Mouse (Mus musculus): ENCODE measurements around the gene Hint1. TPM values are rescaled to one million over a fixed set of nuclear protein-coding genes. Genes with fewer than 3 reads are reported as not detected.

Gene Hint1
- total and polyA plus RNA-seq, 3 experiments: 854 to 1,228 (median 1,034) TPM

DNA sequence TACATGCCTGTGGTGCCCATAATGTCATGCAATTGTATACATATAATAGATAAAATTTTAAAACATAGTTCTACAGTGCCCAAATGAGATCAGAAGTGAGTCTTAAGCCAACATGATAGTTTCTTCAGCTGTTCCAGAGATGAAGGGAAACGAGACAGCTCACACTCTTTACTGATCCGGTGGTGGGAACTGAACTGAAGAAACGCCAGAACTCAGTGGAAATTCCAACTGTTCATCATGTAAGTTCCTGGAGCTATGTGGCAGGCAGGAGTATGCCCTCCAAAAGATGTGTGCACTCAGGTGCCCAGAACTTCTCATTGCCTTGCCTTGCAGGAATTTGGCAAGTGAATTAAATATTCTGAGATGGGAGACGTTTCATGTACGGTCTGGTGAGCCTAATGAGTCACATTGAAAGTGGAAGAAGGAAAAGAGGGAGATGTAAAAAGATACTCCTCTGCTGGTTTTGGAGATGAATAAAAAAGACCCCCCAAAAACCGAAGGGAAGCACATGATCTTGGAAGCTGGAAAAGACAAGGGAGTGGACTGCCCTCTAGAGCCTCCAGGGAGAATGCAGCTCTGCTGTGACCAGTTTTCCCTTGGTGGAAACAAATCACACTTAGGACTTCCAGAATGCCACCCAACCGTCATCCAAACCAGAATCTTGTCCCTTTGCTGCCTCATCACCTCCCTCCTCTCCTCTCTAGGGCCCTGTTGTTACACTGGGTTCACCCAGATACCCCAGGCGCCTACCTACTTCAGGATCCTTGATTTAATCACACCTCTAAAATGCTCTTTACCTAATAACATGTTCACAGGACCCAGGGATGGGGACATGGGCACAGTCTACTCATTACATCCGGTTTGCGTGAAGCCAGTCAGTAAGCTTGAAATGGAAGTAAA, 3.3 kb upstream of the Hint1 start:
- Histone ChIP-seq H3K27me3 (replicated peaks) (no peaks in the 10 kb centered on the region), H3K79me2 (replicated peaks; ENCODE audit: control insufficient read depth, extremely low read depth, insufficient read depth, poor library complexity, severe bottlenecking) (peaks cover 16% of the 10 kb centered on the region), H3K4me1 (ENCODE audit: control insufficient read depth in 1 of 2, insufficient read depth in 2 of 2) (peaks cover 0 to 41% of the 10 kb centered on the region in 2 experiments; a peak in 2 of 4 replicates), H3K36me3 (replicated peaks in 1 of 2; ENCODE audit: control insufficient read depth in 1 of 2, insufficient read depth in 1 of 2, low read length in 1 of 2) (peaks cover 0 to 1% of the 10 kb centered on the region in 2 experiments), H3K27ac (ENCODE audit: insufficient read depth, low read depth) (no peak overlapping the region), H3K9ac (ENCODE audit: insufficient read depth, low read depth) (no peak overlapping the region; the same call in 1 of the 2 replicates), H3K9me3 (replicated peaks; ENCODE audit: low read length) (no peaks in the 10 kb centered on the region), H3K4me3 (replicated peaks in 1 of 3; ENCODE audit: low read depth in 2 of 3, low read length in 2 of 3, poor library complexity in 1 of 3) (no peak overlapping the region), H3K4me2 (ENCODE audit: insufficient read depth, low read depth, poor library complexity, severe bottlenecking) (no peak overlapping the region)
- peak; percentile 58 for DNase-seq (ENCODE audit: extremely low read depth)
- dilution Hi-C loops (cut with MboI; ENCODE audit: extremely low pct_ligation_motif_present, extremely low pct_unique_long_range_greater_than_20kb, low sequenced_read_pairs) (no loop called here), in situ Hi-C loops (cut with MboI; ENCODE audit: low pct_ligation_motif_present, low pct_unique_long_range_greater_than_20kb, low sequenced_read_pairs) (loop anchor here (5.0 to 10.0 kb wide), 3 partner anchors 156 to 548 kb away; partner anchors contain the start of gene Rapgef6)
- peak; percentile 62 for TF ChIP-seq MAX (IDR thresholded peaks at IDR 0.05; ENCODE audit: low read length)
- TF ChIP-seq IRF4 (IDR thresholded peaks at IDR 0.05; ENCODE audit: low read depth, low read length): peak; percentile 36; the same call in 1 of the 2 replicates
- TF ChIP-seq MAZ (IDR thresholded peaks at IDR 0.05; ENCODE audit: low read depth, low read length): no peak
- TF ChIP-seq ZNF384 (IDR thresholded peaks at IDR 0.05; ENCODE audit: low read depth, low read length): 0 out of 2 replicates have a peak, but pooled peaks have one; percentile 21
- TF ChIP-seq ETS1 (conservative IDR thresholded peaks at IDR 0.05; ENCODE audit: low read depth, low read length): no peak
- TF ChIP-seq TCF12 (IDR thresholded peaks at IDR 0.05; ENCODE audit: low read depth, low read length): no peak
- TF ChIP-seq KAT2A (IDR thresholded peaks at IDR 0.05; ENCODE audit: insufficient replicate concordance, low read length): no peak
- peak; percentile 43; the same call in 1 of the 2 replicates for TF ChIP-seq ELF1 (IDR thresholded peaks at IDR 0.05; ENCODE audit: low read depth, low read length)
- TF ChIP-seq USF2 (conservative IDR thresholded peaks at IDR 0.05; ENCODE audit: low read depth, low read length): no peak
- TF ChIP-seq ZC3H11A (IDR thresholded peaks at IDR 0.05; ENCODE audit: low read depth, low read length): peak; percentile 72
- TF ChIP-seq MAFK (IDR thresholded peaks at IDR 0.05; ENCODE audit: insufficient replicate concordance, low read length): no peak
- TF ChIP-seq SIN3A (IDR thresholded peaks at IDR 0.05; ENCODE audit: low read length): no peak; the same call in 1 of the 2 replicates
- TF ChIP-seq HCFC1 (IDR thresholded peaks at IDR 0.05; ENCODE audit: low read depth, low read length): no peak
- TF ChIP-seq SMC3 (IDR thresholded peaks at IDR 0.05; ENCODE audit: low read depth, low read length): peak; percentile 84
- TF ChIP-seq MEF2A (IDR thresholded peaks at IDR 0.05; ENCODE audit: borderline replicate concordance, low read depth, low read length): peak; percentile 62; the same call in 1 of the 2 replicates
- no peak for TF ChIP-seq RCOR1 (conservative IDR thresholded peaks at IDR 0.05; ENCODE audit: low read depth, low read length)
- no peak for TF ChIP-seq PAX5 (IDR thresholded peaks at IDR 0.05; ENCODE audit: low read length)
- TF ChIP-seq MXI1 (IDR thresholded peaks at IDR 0.05; ENCODE audit: low read depth, low read length): 0 out of 2 replicates have a peak, but pooled peaks have one; percentile 38
- 0 out of 2 replicates have a peak, but pooled peaks have one; percentile 13 for TF ChIP-seq NRF1 (IDR thresholded peaks at IDR 0.05; ENCODE audit: low read depth, low read length)
- no peak for TF ChIP-seq CHD2 (IDR thresholded peaks at IDR 0.05; ENCODE audit: low read length)
- TF ChIP-seq JUND (conservative IDR thresholded peaks at IDR 0.05; ENCODE audit: low read depth, low read length): peak; percentile 45
- 0 out of 2 replicates have a peak, but pooled peaks have one; percentile 13 for TF ChIP-seq TBP (conservative IDR thresholded peaks at IDR 0.05; ENCODE audit: low read depth, low read length)
- TF ChIP-seq MYC (IDR thresholded peaks at IDR 0.05; ENCODE audit: low read depth, low read length): peak; percentile 97
- TF ChIP-seq NELFE (IDR thresholded peaks at IDR 0.05; ENCODE audit: low read depth, low read length): 0 out of 2 replicates have a peak, but pooled peaks have one; percentile 19
- no peak for TF ChIP-seq ZMIZ1 (IDR thresholded peaks at IDR 0.05; ENCODE audit: low read depth, low read length)
- 0 out of 2 replicates have a peak, but pooled peaks have one; percentile 30 for TF ChIP-seq POLR2A (IDR thresholded peaks at IDR 0.05; ENCODE audit: low read depth, low read length)
- no peak for TF ChIP-seq GABPA (IDR thresholded peaks at IDR 0.05; ENCODE audit: insufficient replicate concordance, low read depth, low read length)
- no peak for TF ChIP-seq CHD1 (IDR thresholded peaks at IDR 0.05; ENCODE audit: low read depth, low read length)
- no peak for TF ChIP-seq EP300 (IDR thresholded peaks at IDR 0.05; ENCODE audit: low read length)
- peak; percentile 80 to 96 for TF ChIP-seq CTCF (conservative IDR thresholded peaks at IDR 0.05 in 1 of 2, IDR thresholded peaks at IDR 0.05 in 1 of 2; ENCODE audit: low read depth in 2 of 2, low read length in 2 of 2)
- TF ChIP-seq ZKSCAN1 (IDR thresholded peaks at IDR 0.05; ENCODE audit: borderline replicate concordance, low read depth, low read length): no peak
- no peak for TF ChIP-seq JUN (IDR thresholded peaks at IDR 0.05; ENCODE audit: insufficient read depth, low read depth, low read length)
- peak; percentile 26; the same call in 1 of the 2 replicates for TF ChIP-seq USF1 (IDR thresholded peaks at IDR 0.05; ENCODE audit: low read depth, low read length)
- TF ChIP-seq BHLHE40 (IDR thresholded peaks at IDR 0.05; ENCODE audit: low read depth, low read length): peak; percentile 69
- no peak for TF ChIP-seq POLR2AphosphoS2 (IDR thresholded peaks at IDR 0.05; ENCODE audit: low read depth, low read length)
- TF ChIP-seq RAD21 (IDR thresholded peaks at IDR 0.05; ENCODE audit: low read depth, low read length): peak; percentile 97
- no peak for TF ChIP-seq UBTF (IDR thresholded peaks at IDR 0.05; ENCODE audit: low read depth, low read length)

All from CH12.LX (cell line).